Mouse (Mus musculus) kidney, embryonic 14.5 days (tissue): ENCODE measurements around the gene Suco. TPM values are rescaled to one million over a fixed set of nuclear protein-coding genes. Genes with fewer than 3 reads are reported as not detected.

Source experiments
- ATAC-seq: fragments of 200-750 bp; cut with Nextera tagmentation; 2 replicates; pipeline ENCODE4 v1.8.0; 2017; ENCODE audit warnings: moderate number of reproducible peaks, mild to moderate bottlenecking, moderate TSS enrichment, moderate library complexity; ENCODE audit not compliant: low FRiP score, low TSS enrichment
- H3K27ac ChIP-seq: fragments of 300-500 bp; sonication (generic); 2 replicates; pipeline ENCODE4 v1.5.1; 2014; ENCODE audit warnings: low read depth, mild to moderate bottlenecking, low read length, moderate library complexity, mixed read lengths
- H3K27me3 ChIP-seq: fragments of 300-500 bp; sonication (generic); 2 replicates; pipeline ENCODE4 v1.6.1; 2014; ENCODE audit warnings: mild to moderate bottlenecking, low read length; ENCODE audit not compliant: control insufficient read depth, insufficient read depth
- H3K36me3 ChIP-seq: fragments of 300-500 bp; sonication (generic); 2 replicates; pipeline ENCODE4 v1.6.1; 2014; ENCODE audit warnings: low read length, mixed read lengths; ENCODE audit not compliant: control insufficient read depth, insufficient read depth
- H3K4me1 ChIP-seq: fragments of 300-500 bp; sonication (generic); 2 replicates; pipeline ENCODE4 v1.6.1; 2014; ENCODE audit warnings: low read length, mixed read lengths; ENCODE audit not compliant: control insufficient read depth, insufficient read depth
- H3K4me2 ChIP-seq: fragments of 300-500 bp; sonication (generic); replicated peaks from 2 replicates; pipeline ENCODE4 v1.6.1; 2014; ENCODE audit warnings: low read depth, mild to moderate bottlenecking, low read length
- H3K4me3 ChIP-seq: fragments of 300-500 bp; sonication (generic); 2 replicates; pipeline ENCODE4 v1.5.1; 2014; ENCODE audit warnings: mild to moderate bottlenecking, low read length
- H3K9ac ChIP-seq: fragments of 300-500 bp; sonication (generic); 2 replicates; pipeline ENCODE4 v1.6.1; 2014; ENCODE audit warnings: low read depth, mild to moderate bottlenecking, low read length, moderate library complexity
- H3K9me3 ChIP-seq: fragments of 300-500 bp; sonication (generic); 2 replicates; pipeline ENCODE4 v1.6.1; 2016; ENCODE audit warnings: low read length; ENCODE audit not compliant: control insufficient read depth
- WGBS: fragments of 180-500 bp; shearing (Covaris S2); extraction: QIAGEN DNeasy Blood & Tissue Kit; methylation state at CpG from one replicate; pipeline ENCODE4 v1.1.7; 2014; 5-methylcytosine and 5-hydroxymethylcytosine counted together
- polyA plus RNA-seq: library from polyadenylated mRNA; unstranded; fragments of >200 nt; fragmentation: Nextera tagmentation; extraction: Ambion mirVana; gene quantifications from 2 replicates; pipeline ENCODE4 v1.2.1, GENCODE M21; 2014

The Suco gene
- polyA plus RNA-seq, 1 experiment from 2014 or later, result 30.6 TPM

GRCm38 (mm10) chr1:161916036-161916435 lies 39.6 kb upstream of the Suco start:
- Histone ChIP-seq H3K4me3 (no peak overlapping the region), H3K27me3 (no peaks in the 10 kb centered on the region), H3K9ac (no peak overlapping the region), H3K27ac (no peak overlapping the region), H3K36me3 (no peaks in the 10 kb centered on the region), H3K4me1 (peaks cover 12% of the 10 kb centered on the region; the same call in 1 of the 2 replicates), H3K9me3 (no peaks in the 10 kb centered on the region), H3K4me2 (no peak overlapping the region)
- peak; percentile 61 for ATAC-seq
- 33% methylated on average over 3 of the region's 3 CpGs for WGBS

- H3K9me3 ChIP-seq, result no peaks in the 10 kb centered on the region
- H3K27me3 ChIP-seq, result no peaks in the 10 kb centered on the region
- H3K4me1 ChIP-seq, result peaks cover 8% of the 10 kb centered on the region; the same call in 1 of the 2 replicates
- 38% methylated on average over 7 of the region's 7 CpGs for WGBS
- no peak overlapping the region for H3K9ac ChIP-seq
- no peak overlapping the region for H3K4me3 ChIP-seq
- no peaks in the 10 kb centered on the region for H3K36me3 ChIP-seq
- H3K4me2 ChIP-seq, result no peak overlapping the region
- H3K27ac ChIP-seq, result no peak overlapping the region
- ATAC-seq, result no peak
Observed at GRCm38 (mm10) chr1:161913648-161913984, 37.1 kb upstream of the Suco start.

GRCm38 (mm10) chr1:161912940-161913647 lies 36.6 kb upstream of the Suco start:
- H3K27ac ChIP-seq, result no peak overlapping the region

GRCm38 (mm10) chr1:161909074-161909473 lies 32.6 kb upstream of the Suco start:
- 58% methylated on average over 8 of the region's 8 CpGs for WGBS
- Histone ChIP-seq H3K4me2 (no peak overlapping the region), H3K4me1 (peaks cover 10% of the 10 kb centered on the region; the same call in 1 of the 2 replicates), H3K9me3 (no peaks in the 10 kb centered on the region), H3K4me3 (no peak overlapping the region), H3K36me3 (no peaks in the 10 kb centered on the region), H3K9ac (no peak overlapping the region), H3K27ac (no peak overlapping the region), H3K27me3 (no peaks in the 10 kb centered on the region)
- ATAC-seq, result no peak

More at GRCm38 (mm10) chr1:161912940-161913647, 36.6 kb upstream of the Suco start:
- 34% methylated on average over 4 of the region's 4 CpGs for WGBS
- Histone ChIP-seq H3K4me2 (no peak overlapping the region), H3K4me3 (no peak overlapping the region), H3K9me3 (no peaks in the 10 kb centered on the region), H3K36me3 (no peaks in the 10 kb centered on the region), H3K4me1 (peaks cover 5% of the 10 kb centered on the region; the same call in 1 of the 2 replicates), H3K27me3 (no peaks in the 10 kb centered on the region), H3K9ac (no peak overlapping the region)
- no peak for ATAC-seq

- Histone ChIP-seq H3K4me2 (no peak overlapping the region), H3K27me3 (no peaks in the 10 kb centered on the region)
- no peak for ATAC-seq
Observed at GRCm38 (mm10) chr1:161907795-161908457, 31.4 kb upstream of the Suco start.

GRCm38 (mm10) chr1:161907111-161907510 lies 30.6 kb upstream of the Suco start:
- H3K9me3 ChIP-seq, result no peaks in the 10 kb centered on the region
- H3K9ac ChIP-seq, result no peak overlapping the region
- peaks cover 5% of the 10 kb centered on the region; the same call in 1 of the 2 replicates for H3K4me1 ChIP-seq
- no peak overlapping the region for H3K4me2 ChIP-seq
- H3K4me3 ChIP-seq, result no peak overlapping the region
- ATAC-seq, result no peak
- no peaks in the 10 kb centered on the region for H3K27me3 ChIP-seq
- 79% methylated on average over 4 of the region's 4 CpGs for WGBS
- no peak overlapping the region for H3K27ac ChIP-seq
- no peaks in the 10 kb centered on the region for H3K36me3 ChIP-seq

More at GRCm38 (mm10) chr1:161907795-161908457, 31.4 kb upstream of the Suco start:
- Histone ChIP-seq H3K27ac (no peak overlapping the region), H3K9me3 (no peaks in the 10 kb centered on the region), H3K9ac (no peak overlapping the region), H3K4me1 (peaks cover 5% of the 10 kb centered on the region; the same call in 1 of the 2 replicates), H3K36me3 (no peaks in the 10 kb centered on the region), H3K4me3 (no peak overlapping the region)
- WGBS, result 9% methylated on average over 2 of the region's 2 CpGs

GRCm38 (mm10) chr1:161902692-161903452 lies 26.4 kb upstream of the Suco start:
- 42% methylated on average over 9 of the region's 9 CpGs for WGBS
- no peak overlapping the region for H3K27ac ChIP-seq
- ATAC-seq, result peak; percentile 46; the same call in 1 of the 2 replicates

GRCm38 (mm10) chr1:161900129-161900528 lies 23.6 kb upstream of the Suco start:
- Histone ChIP-seq H3K4me3 (no peak overlapping the region), H3K4me2 (no peak overlapping the region), H3K27me3 (no peaks in the 10 kb centered on the region), H3K4me1 (peaks cover 11% of the 10 kb centered on the region; the same call in 1 of the 2 replicates), H3K27ac (no peak overlapping the region), H3K9ac (no peak overlapping the region), H3K36me3 (no peaks in the 10 kb centered on the region), H3K9me3 (no peaks in the 10 kb centered on the region)
- 61% methylated on average over 2 of the region's 2 CpGs for WGBS
- ATAC-seq, result no peak

More at GRCm38 (mm10) chr1:161902692-161903452, 26.4 kb upstream of the Suco start:
- no peaks in the 10 kb centered on the region for H3K9me3 ChIP-seq
- H3K27me3 ChIP-seq, result no peaks in the 10 kb centered on the region
- no peak overlapping the region for H3K9ac ChIP-seq
- no peaks in the 10 kb centered on the region for H3K36me3 ChIP-seq
- H3K4me3 ChIP-seq, result no peak overlapping the region
- H3K4me2 ChIP-seq, result no peak overlapping the region
- H3K4me1 ChIP-seq, result peaks cover 5% of the 10 kb centered on the region; the same call in 1 of the 2 replicates
